Mouse (Mus musculus): ENCODE results near the gene Olfr1055. TPM values are rescaled to one million over a fixed set of nuclear protein-coding genes. Genes with fewer than 3 reads are reported as not detected.
"Not testable (repeated sequence)": the region's sequence is repeated elsewhere in the genome, so short reads cannot be mapped to it uniquely, and the experiment has no call there.

Gene Olfr1055
- not detected in 2 replicates for polyA plus RNA-seq (2015; fragmentation: Nextera tagmentation; extraction: Ambion mirVana)

- Histone ChIP-seq H3K4me3 (ENCODE audit: low read depth, low read length) (no peak within 1 kb of the TSS), H3K9ac (ENCODE audit: low read depth, low read length) (no peak within 1 kb of the TSS), H3K4me2 (ENCODE audit: low read length) (no peak within 1 kb of the TSS), H3K27ac (ENCODE audit: low read length) (no peak within 1 kb of the TSS), H3K4me1 (ENCODE audit: control insufficient read depth, insufficient read depth, low read length) (no peaks in the 10 kb centered on the region), H3K9me3 (replicated peaks; ENCODE audit: control insufficient read depth, low read length, poor library complexity, severe bottlenecking) (no peaks in the 10 kb centered on the region), H3K36me3 (ENCODE audit: control insufficient read depth, insufficient read depth, low read length) (no peaks in the 10 kb centered on the region), H3K27me3 (ENCODE audit: control insufficient read depth, insufficient read depth, low read depth, low read length) (no peaks in the 10 kb centered on the region)
- WGBS: 88% methylated on average over 5 of the region's 5 CpGs
- ATAC-seq: no peak
Measured at GRCm38 (mm10) chr2:86350184-86350583, at the start of gene Olfr1055. Olfr1055 (minus strand) TSS chr2:86350284.

- no peaks in the 10 kb centered on the region for H3K4me1 ChIP-seq (ENCODE audit: control insufficient read depth, insufficient read depth, low read length)
- H3K36me3 ChIP-seq (ENCODE audit: control insufficient read depth, insufficient read depth, low read length): no peaks in the 10 kb centered on the region
- H3K4me2 ChIP-seq (ENCODE audit: low read length): no peak overlapping the region
- no peak overlapping the region for H3K27ac ChIP-seq (ENCODE audit: low read length)
- no peaks in the 10 kb centered on the region for H3K9me3 ChIP-seq (replicated peaks; ENCODE audit: control insufficient read depth, low read length, poor library complexity, severe bottlenecking)
- H3K4me3 ChIP-seq (ENCODE audit: low read depth, low read length): no peak overlapping the region
- no peak overlapping the region for H3K9ac ChIP-seq (ENCODE audit: low read depth, low read length)
- 88% methylated on average over 2 of the region's 2 CpGs for WGBS
- H3K27me3 ChIP-seq (ENCODE audit: control insufficient read depth, insufficient read depth, low read depth, low read length): no peaks in the 10 kb centered on the region
- no peak for ATAC-seq
Measured at GRCm38 (mm10) chr2:86395114-86395513, 45.0 kb upstream of the Olfr1055 start.

- not testable (repeated sequence) for H3K9ac ChIP-seq (ENCODE audit: low read depth, low read length); H3K4me1 ChIP-seq (ENCODE audit: control insufficient read depth, insufficient read depth, low read length); H3K4me3 ChIP-seq (ENCODE audit: low read depth, low read length); H3K9me3 ChIP-seq (replicated peaks; ENCODE audit: control insufficient read depth, low read length, poor library complexity, severe bottlenecking); ATAC-seq; H3K27me3 ChIP-seq (ENCODE audit: control insufficient read depth, insufficient read depth, low read depth, low read length); H3K27ac ChIP-seq (ENCODE audit: low read length); H3K36me3 ChIP-seq (ENCODE audit: control insufficient read depth, insufficient read depth, low read length); H3K4me2 ChIP-seq (ENCODE audit: low read length)
Measured at GRCm38 (mm10) chr2:86388461-86388860, 38.4 kb upstream of the Olfr1055 start, which contains the start of gene Olfr1058. Olfr1058 (minus strand) TSS chr2:86388561.

- Histone ChIP-seq H3K27ac (ENCODE audit: low read length) (no peak within 1 kb of the TSS), H3K4me2 (ENCODE audit: low read length) (no peak within 1 kb of the TSS), H3K9ac (ENCODE audit: low read depth, low read length) (no peak within 1 kb of the TSS), H3K27me3 (ENCODE audit: control insufficient read depth, insufficient read depth, low read depth, low read length) (no peaks in the 10 kb centered on the region), H3K9me3 (replicated peaks; ENCODE audit: control insufficient read depth, low read length, poor library complexity, severe bottlenecking) (no peaks in the 10 kb centered on the region), H3K36me3 (ENCODE audit: control insufficient read depth, insufficient read depth, low read length) (no peaks in the 10 kb centered on the region), H3K4me3 (ENCODE audit: low read depth, low read length) (no peak within 1 kb of the TSS), H3K4me1 (ENCODE audit: control insufficient read depth, insufficient read depth, low read length) (no peaks in the 10 kb centered on the region)
- ATAC-seq: no peak
Measured at GRCm38 (mm10) chr2:86378293-86378692, 28.2 kb upstream of the Olfr1055 start, which contains the start of gene Olfr1057. Olfr1057 (minus strand) TSS chr2:86378393.

- H3K4me3 ChIP-seq (ENCODE audit: low read depth, low read length); H3K27me3 ChIP-seq (ENCODE audit: control insufficient read depth, insufficient read depth, low read depth, low read length); H3K36me3 ChIP-seq (ENCODE audit: control insufficient read depth, insufficient read depth, low read length); ATAC-seq; H3K9me3 ChIP-seq (replicated peaks; ENCODE audit: control insufficient read depth, low read length, poor library complexity, severe bottlenecking); H3K27ac ChIP-seq (ENCODE audit: low read length); H3K4me2 ChIP-seq (ENCODE audit: low read length); H3K4me1 ChIP-seq (ENCODE audit: control insufficient read depth, insufficient read depth, low read length); H3K9ac ChIP-seq (ENCODE audit: low read depth, low read length): not testable (repeated sequence)
- 80% methylated on average over 1 of the region's 6 CpGs for WGBS
Measured at GRCm38 (mm10) chr2:86366342-86366741, 16.3 kb upstream of the Olfr1055 start.

- no peak for ATAC-seq
- H3K36me3 ChIP-seq (ENCODE audit: control insufficient read depth, insufficient read depth, low read length): no peaks in the 10 kb centered on the region
- no peak within 1 kb of the TSS for H3K9ac ChIP-seq (ENCODE audit: low read depth, low read length)
- H3K4me2 ChIP-seq (ENCODE audit: low read length): no peak within 1 kb of the TSS
- no peaks in the 10 kb centered on the region for H3K9me3 ChIP-seq (replicated peaks; ENCODE audit: control insufficient read depth, low read length, poor library complexity, severe bottlenecking)
- no peaks in the 10 kb centered on the region for H3K27me3 ChIP-seq (ENCODE audit: control insufficient read depth, insufficient read depth, low read depth, low read length)
- H3K4me3 ChIP-seq (ENCODE audit: low read depth, low read length): no peak within 1 kb of the TSS
- no peaks in the 10 kb centered on the region for H3K4me1 ChIP-seq (ENCODE audit: control insufficient read depth, insufficient read depth, low read length)
- H3K27ac ChIP-seq (ENCODE audit: low read length): no peak within 1 kb of the TSS
Measured at GRCm38 (mm10) chr2:86362369-86362768, 12.3 kb upstream of the Olfr1055 start, which contains the start of gene Olfr1056. Olfr1056 (minus strand) TSS chr2:86362469.

GRCm38 (mm10) chr2:86351751-86352150 is 1.7 kb upstream of the Olfr1055 start:
- H3K4me3 ChIP-seq (ENCODE audit: low read depth, low read length); H3K4me1 ChIP-seq (ENCODE audit: control insufficient read depth, insufficient read depth, low read length); H3K27ac ChIP-seq (ENCODE audit: low read length); H3K9ac ChIP-seq (ENCODE audit: low read depth, low read length); H3K9me3 ChIP-seq (replicated peaks; ENCODE audit: control insufficient read depth, low read length, poor library complexity, severe bottlenecking); ATAC-seq; H3K36me3 ChIP-seq (ENCODE audit: control insufficient read depth, insufficient read depth, low read length); H3K4me2 ChIP-seq (ENCODE audit: low read length); H3K27me3 ChIP-seq (ENCODE audit: control insufficient read depth, insufficient read depth, low read depth, low read length): not testable (repeated sequence)
- 85% methylated on average over 1 of the region's 1 CpGs for WGBS

GRCm38 (mm10) chr2:86335333-86335732 is 14.8 kb downstream of the Olfr1055 start, which contains the start of gene Olfr1054:
Olfr1054 (minus strand) TSS chr2:86335433.
- H3K27me3 ChIP-seq (ENCODE audit: control insufficient read depth, insufficient read depth, low read depth, low read length): no peaks in the 10 kb centered on the region
- no peaks in the 10 kb centered on the region for H3K9me3 ChIP-seq (replicated peaks; ENCODE audit: control insufficient read depth, low read length, poor library complexity, severe bottlenecking)
- no peak within 1 kb of the TSS for H3K4me3 ChIP-seq (ENCODE audit: low read depth, low read length)
- H3K4me2 ChIP-seq (ENCODE audit: low read length): no peak within 1 kb of the TSS
- H3K36me3 ChIP-seq (ENCODE audit: control insufficient read depth, insufficient read depth, low read length): no peaks in the 10 kb centered on the region
- 88% methylated on average over 3 of the region's 3 CpGs for WGBS
- no peak for ATAC-seq
- H3K9ac ChIP-seq (ENCODE audit: low read depth, low read length): no peak within 1 kb of the TSS
- no peak within 1 kb of the TSS for H3K27ac ChIP-seq (ENCODE audit: low read length)
- H3K4me1 ChIP-seq (ENCODE audit: control insufficient read depth, insufficient read depth, low read length): no peaks in the 10 kb centered on the region

GRCm38 (mm10) chr2:86315184-86315583 is 34.9 kb downstream of the Olfr1055 start, which contains the start of gene Olfr1053:
Olfr1053 (minus strand) TSS chr2:86315284.
- no peaks in the 10 kb centered on the region for H3K4me1 ChIP-seq (ENCODE audit: control insufficient read depth, insufficient read depth, low read length)

More at GRCm38 (mm10) chr2:86315184-86315583, 34.9 kb downstream of the Olfr1055 start, which contains the start of gene Olfr1053:
- no peaks in the 10 kb centered on the region for H3K27me3 ChIP-seq (ENCODE audit: control insufficient read depth, insufficient read depth, low read depth, low read length)
- H3K36me3 ChIP-seq (ENCODE audit: control insufficient read depth, insufficient read depth, low read length): no peaks in the 10 kb centered on the region
- WGBS: 67% methylated on average over 3 of the region's 3 CpGs
- no peak within 1 kb of the TSS for H3K4me2 ChIP-seq (ENCODE audit: low read length)
- no peaks in the 10 kb centered on the region for H3K9me3 ChIP-seq (replicated peaks; ENCODE audit: control insufficient read depth, low read length, poor library complexity, severe bottlenecking)
- no peak within 1 kb of the TSS for H3K27ac ChIP-seq (ENCODE audit: low read length)
- no peak within 1 kb of the TSS for H3K4me3 ChIP-seq (ENCODE audit: low read depth, low read length)
- no peak for ATAC-seq
- no peak within 1 kb of the TSS for H3K9ac ChIP-seq (ENCODE audit: low read depth, low read length)

Data from midbrain, embryonic 16.5 days (tissue).